Mouse (Mus musculus) limb, embryonic 14.5 days (tissue): ENCODE data around the gene Psmc3ip. TPM values are rescaled to one million over a fixed set of nuclear protein-coding genes. Genes with fewer than 3 reads are reported as not detected.

Source experiments
- ATAC-seq: fragments of 200-750 bp; cut with Nextera tagmentation; 2 replicates; pipeline ENCODE4 v1.8.0; 2017; ENCODE audit warnings: low read depth, moderate number of reproducible peaks, moderate TSS enrichment; ENCODE audit not compliant: low FRiP score
- DNase-seq: peaks from one replicate; pipeline ENCODE4 v3.0.0-alpha.2; 2015; ENCODE audit warnings: low spot score
- H3K27ac ChIP-seq: fragments of 300-500 bp; sonication (generic); replicated peaks from 2 replicates; pipeline ENCODE4 v1.5.1; 2014; ENCODE audit warnings: low read depth, mild to moderate bottlenecking, low read length, moderate library complexity, mixed read lengths
- H3K27me3 ChIP-seq: fragments of 300-500 bp; sonication (generic); 2 replicates; pipeline ENCODE4 v1.6.1; 2014; ENCODE audit warnings: low read length, mixed read lengths; ENCODE audit not compliant: control insufficient read depth, insufficient read depth
- H3K36me3 ChIP-seq: fragments of 300-500 bp; sonication (generic); 2 replicates; pipeline ENCODE4 v1.6.1; 2014; ENCODE audit warnings: mild to moderate bottlenecking, low read length, moderate library complexity, mixed read lengths; ENCODE audit not compliant: control insufficient read depth, insufficient read depth
- H3K4me1 ChIP-seq: fragments of 300-500 bp; sonication (generic); 2 replicates; pipeline ENCODE4 v1.6.1; 2014; ENCODE audit warnings: antibody characterized with exemption, low read length, mixed read lengths; ENCODE audit not compliant: control insufficient read depth, insufficient read depth
- H3K4me2 ChIP-seq: fragments of 300-500 bp; sonication (generic); replicated peaks from 2 replicates; pipeline ENCODE4 v1.6.1; 2014; ENCODE audit warnings: low read depth, mild to moderate bottlenecking, low read length, moderate library complexity; ENCODE audit not compliant: severe bottlenecking
- H3K4me3 ChIP-seq: fragments of 300-500 bp; sonication (generic); replicated peaks from 2 replicates; pipeline ENCODE4 v1.5.1; 2014; ENCODE audit warnings: low read length
- H3K9ac ChIP-seq: fragments of 300-500 bp; sonication (generic); 2 replicates; pipeline ENCODE4 v1.6.1; 2014; ENCODE audit warnings: mild to moderate bottlenecking, low read depth, low read length, moderate library complexity; ENCODE audit not compliant: severe bottlenecking
- H3K9me3 ChIP-seq: fragments of 300-500 bp; sonication (generic); 2 replicates; pipeline ENCODE4 v1.6.1; 2016; ENCODE audit warnings: low read length; ENCODE audit not compliant: control insufficient read depth
- POLR2A ChIP-seq: fragments of 200-500 bp; IDR thresholded peaks from 2 replicates; pipeline ENCODE4 v1.8.0; 2012; ENCODE audit warnings: inconsistent platforms, mild to moderate bottlenecking, moderate library complexity, borderline replicate concordance; ENCODE audit not compliant: insufficient read depth, insufficient read length; ENCODE audit errors: extremely low read depth
- WGBS: fragments of 180-500 bp; shearing (Covaris S2); extraction: QIAGEN DNeasy Blood & Tissue Kit; methylation state at CpG from one replicate; pipeline ENCODE4 v1.1.7; 2014; 5-methylcytosine and 5-hydroxymethylcytosine counted together
- microRNA-seq: library from miRNA; unstranded; fragments of <30 nt; microRNA quantifications from one replicate; pipeline ENCODE4, GENCODE M21; 2016
- polyA plus RNA-seq, 2 experiments: library from polyadenylated mRNA; depleted of rRNA in 1 of 2; stranded (reverse) in 1 of 2; unstranded in 1 of 2; fragments of >200 nt; fragmentation: Nextera tagmentation in 1 of 2; extraction: Ambion mirVana in 1 of 2; gene quantifications; 2 replicates each; pipeline versions ENCODE4 v1.2.1 to v1.2.3; 2012 to 2014

Psmc3ip gene
- polyA plus RNA-seq, 2 experiments = 24.3 to 32.9 TPM

DNA sequence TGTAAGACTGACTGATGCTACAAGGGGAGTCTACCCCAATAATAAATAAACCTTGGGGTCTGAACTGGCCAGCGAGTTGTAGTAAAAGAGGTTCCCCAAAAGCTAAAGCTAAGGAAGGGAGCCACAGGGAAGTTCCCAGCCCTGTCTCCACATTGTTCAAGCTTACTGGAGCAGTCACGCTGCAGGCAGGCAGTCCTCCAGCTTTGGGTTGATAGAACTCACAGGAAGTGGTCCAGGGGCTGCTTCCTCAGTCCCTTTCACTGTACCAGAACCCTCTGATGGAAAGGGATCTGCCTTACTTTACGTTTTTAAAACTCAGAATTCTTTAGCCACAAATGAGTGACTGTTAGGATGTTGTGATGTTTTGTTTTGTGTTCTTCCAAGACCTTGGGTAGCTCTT, 47.7 kb downstream of the Psmc3ip start:
- no peak for TF ChIP-seq POLR2A
- Histone ChIP-seq H3K9me3 (no peaks in the 10 kb centered on the region), H3K36me3 (peaks cover 89% of the 10 kb centered on the region), H3K27ac (no peak overlapping the region), H3K4me3 (no peak overlapping the region), H3K4me1 (no peaks in the 10 kb centered on the region), H3K9ac (no peak overlapping the region), H3K4me2 (no peak overlapping the region), H3K27me3 (no peaks in the 10 kb centered on the region)
- DNase-seq (no peak), ATAC-seq (no peak)
- WGBS = 86% methylated on average over 3 of the region's 3 CpGs

DNA sequence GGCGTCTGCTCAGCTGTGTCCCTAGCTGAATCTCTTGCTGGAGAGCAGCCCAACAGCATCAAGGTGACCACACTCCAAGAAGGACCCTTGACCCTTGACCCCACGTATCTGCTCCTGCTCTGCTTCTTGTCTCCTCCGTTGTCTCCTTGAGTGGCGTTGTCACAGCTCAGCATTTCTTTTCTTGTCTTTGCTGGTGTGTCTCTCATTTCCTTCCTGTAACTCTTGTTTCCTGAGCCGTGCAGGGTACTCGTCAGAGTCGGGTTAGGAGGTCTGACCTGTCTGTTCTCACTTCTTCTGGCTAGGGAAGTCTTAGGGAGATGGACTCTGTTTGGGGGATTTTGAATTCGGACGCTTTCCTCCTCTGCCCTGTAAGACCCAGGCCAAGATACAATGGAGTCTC, 48.8 kb downstream of the Psmc3ip start:
- no peak for TF ChIP-seq POLR2A
- no peaks in the 10 kb centered on the region for H3K9me3 ChIP-seq
- H3K27me3 ChIP-seq = no peaks in the 10 kb centered on the region
- no peaks in the 10 kb centered on the region for H3K4me1 ChIP-seq
- H3K4me3 ChIP-seq = no peak overlapping the region
- ATAC-seq (no peak), DNase-seq (no peak)
- H3K27ac ChIP-seq = no peak overlapping the region
- H3K9ac ChIP-seq = no peak overlapping the region
- H3K36me3 ChIP-seq = peaks cover 90% of the 10 kb centered on the region
- no peak overlapping the region for H3K4me2 ChIP-seq
- 81% methylated on average over 9 of the region's 9 CpGs for WGBS

DNA sequence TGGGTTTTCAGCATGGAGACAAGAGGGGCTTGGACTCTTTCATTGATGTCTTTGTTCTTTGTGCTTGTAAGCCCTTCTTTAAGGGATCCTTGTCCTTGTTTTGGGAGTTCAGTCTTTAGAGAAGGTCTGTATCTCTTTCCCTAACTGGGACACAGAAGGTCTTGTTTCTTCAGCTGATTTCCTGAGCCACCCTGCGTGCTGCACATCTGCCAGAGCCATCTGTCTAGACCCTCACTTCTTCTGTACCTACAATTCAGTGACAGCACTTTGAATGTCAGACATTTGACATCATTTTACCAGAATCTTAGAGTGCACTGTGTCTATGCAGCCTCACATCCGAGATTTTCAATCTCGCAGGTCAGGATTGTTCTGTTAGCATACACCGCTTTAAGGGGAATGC, 49.4 kb downstream of the Psmc3ip start:
- Histone ChIP-seq H3K27me3 (no peaks in the 10 kb centered on the region), H3K4me1 (no peaks in the 10 kb centered on the region), H3K9ac (no peak overlapping the region), H3K4me3 (no peak overlapping the region), H3K4me2 (no peak overlapping the region), H3K27ac (no peak overlapping the region), H3K36me3 (peaks cover 92% of the 10 kb centered on the region), H3K9me3 (no peaks in the 10 kb centered on the region)
- ATAC-seq (no peak), DNase-seq (no peak)
- 93% methylated on average over 4 of the region's 4 CpGs for WGBS
- TF ChIP-seq POLR2A = no peak

Small RNA genes lying within 50 kb of the gene (microRNA-seq; reads per million reads assigned to microRNA genes)
- gene Gm27626 = not detected

Other genes starting within 250 kb of the Psmc3ip start
- gene Stat5b, start 244.7 kb downstream of the Psmc3ip start, polyA plus RNA-seq (2012; rRNA removed) = 24.4 and 27.0 TPM in 2 replicates
- 21.9 and 22.1 TPM in 2 replicates for gene Stat5b, start 244.7 kb downstream of the Psmc3ip start, polyA plus RNA-seq (2014; fragmentation: Nextera tagmentation; extraction: Ambion mirVana)
- gene Stat5a, start 236.1 kb downstream of the Psmc3ip start, polyA plus RNA-seq (2012; rRNA removed) = 8.0 and 11.3 TPM in 2 replicates
- gene Stat5a, start 236.1 kb downstream of the Psmc3ip start, polyA plus RNA-seq (2014; fragmentation: Nextera tagmentation; extraction: Ambion mirVana) = 5.3 and 7.8 TPM in 2 replicates
- 56.1 and 66.2 TPM in 2 replicates for gene Stat3, start 155.9 kb downstream of the Psmc3ip start, polyA plus RNA-seq (2012; rRNA removed)
- gene Stat3, start 155.9 kb downstream of the Psmc3ip start, polyA plus RNA-seq (2014; fragmentation: Nextera tagmentation; extraction: Ambion mirVana) = 63.0 and 65.9 TPM in 2 replicates
- gene Cavin1, start 124.5 kb downstream of the Psmc3ip start, polyA plus RNA-seq (2012; rRNA removed) = 81.3 and 96.8 TPM in 2 replicates
- 128 and 135 TPM in 2 replicates for gene Cavin1, start 124.5 kb downstream of the Psmc3ip start, polyA plus RNA-seq (2014; fragmentation: Nextera tagmentation; extraction: Ambion mirVana)
- gene Atp6v0a1, start 86.0 kb downstream of the Psmc3ip start, polyA plus RNA-seq (2012; rRNA removed) = 60.9 and 72.8 TPM in 2 replicates
- gene Atp6v0a1, start 86.0 kb downstream of the Psmc3ip start, polyA plus RNA-seq (2014; fragmentation: Nextera tagmentation; extraction: Ambion mirVana) = 31.8 and 32.7 TPM in 2 replicates
- 12.8 and 18.5 TPM in 2 replicates for gene Naglu, start 25.4 kb downstream of the Psmc3ip start, polyA plus RNA-seq (2012; rRNA removed)
- gene Naglu, start 25.4 kb downstream of the Psmc3ip start, polyA plus RNA-seq (2014; fragmentation: Nextera tagmentation; extraction: Ambion mirVana) = 9.8 and 10.3 TPM in 2 replicates
- 0.23 and 0.42 TPM in 2 replicates for gene Hsd17b1, start 17.0 kb downstream of the Psmc3ip start, polyA plus RNA-seq (2012; rRNA removed)
- gene Hsd17b1, start 17.0 kb downstream of the Psmc3ip start, polyA plus RNA-seq (2014; fragmentation: Nextera tagmentation; extraction: Ambion mirVana) = not detected in 2 replicates
- 49.1 and 64.3 TPM in 2 replicates for gene Coasy, start 12.9 kb downstream of the Psmc3ip start, polyA plus RNA-seq (2012; rRNA removed)
- 41.9 and 43.3 TPM in 2 replicates for gene Coasy, start 12.9 kb downstream of the Psmc3ip start, polyA plus RNA-seq (2014; fragmentation: Nextera tagmentation; extraction: Ambion mirVana)
- 40.2 and 61.6 TPM in 2 replicates for gene Mlx, start 8.2 kb downstream of the Psmc3ip start, polyA plus RNA-seq (2012; rRNA removed)
- 42.4 and 44.4 TPM in 2 replicates for gene Mlx, start 8.2 kb downstream of the Psmc3ip start, polyA plus RNA-seq (2014; fragmentation: Nextera tagmentation; extraction: Ambion mirVana)
- 53.6 and 65.4 TPM in 2 replicates for gene Retreg3, start 24.5 kb upstream of the Psmc3ip start, polyA plus RNA-seq (2012; rRNA removed)
- 11.3 and 12.7 TPM in 2 replicates for gene Retreg3, start 24.5 kb upstream of the Psmc3ip start, polyA plus RNA-seq (2014; fragmentation: Nextera tagmentation; extraction: Ambion mirVana)
- gene Tubg1, start 24.5 kb upstream of the Psmc3ip start, polyA plus RNA-seq (2012; rRNA removed) = 32.4 and 36.8 TPM in 2 replicates
- gene Tubg1, start 24.5 kb upstream of the Psmc3ip start, polyA plus RNA-seq (2014; fragmentation: Nextera tagmentation; extraction: Ambion mirVana) = 52.5 and 52.7 TPM in 2 replicates
- gene Tubg2, start 60.5 kb upstream of the Psmc3ip start, polyA plus RNA-seq (2012; rRNA removed) = 6.2 and 7.3 TPM in 2 replicates
- 7.1 and 8.0 TPM in 2 replicates for gene Tubg2, start 60.5 kb upstream of the Psmc3ip start, polyA plus RNA-seq (2014; fragmentation: Nextera tagmentation; extraction: Ambion mirVana)
- 1.5 and 2.1 TPM in 2 replicates for gene Cntnap1, start 75.1 kb upstream of the Psmc3ip start, polyA plus RNA-seq (2012; rRNA removed)
- gene Cntnap1, start 75.1 kb upstream of the Psmc3ip start, polyA plus RNA-seq (2014; fragmentation: Nextera tagmentation; extraction: Ambion mirVana) = 0.56 and 0.64 TPM in 2 replicates
- gene Plekhh3, start 75.9 kb upstream of the Psmc3ip start, polyA plus RNA-seq (2012; rRNA removed) = 17.4 and 20.6 TPM in 2 replicates
- 19.6 and 20.5 TPM in 2 replicates for gene Plekhh3, start 75.9 kb upstream of the Psmc3ip start, polyA plus RNA-seq (2014; fragmentation: Nextera tagmentation; extraction: Ambion mirVana)
- 0.09 and 0.17 TPM in 2 replicates for gene Ccr10, start 80.0 kb upstream of the Psmc3ip start, polyA plus RNA-seq (2012; rRNA removed)
- 0.11 and 0.41 TPM in 2 replicates for gene Ccr10, start 80.0 kb upstream of the Psmc3ip start, polyA plus RNA-seq (2014; fragmentation: Nextera tagmentation; extraction: Ambion mirVana)
- gene Ezh1, start 131.0 kb upstream of the Psmc3ip start, polyA plus RNA-seq (2012; rRNA removed) = 28.3 and 28.4 TPM in 2 replicates
- 14.4 and 17.0 TPM in 2 replicates for gene Ezh1, start 131.0 kb upstream of the Psmc3ip start, polyA plus RNA-seq (2014; fragmentation: Nextera tagmentation; extraction: Ambion mirVana)
- gene Ramp2, start 150.6 kb upstream of the Psmc3ip start, polyA plus RNA-seq (2012; rRNA removed) = 89.4 and 108 TPM in 2 replicates
- 98.9 and 104 TPM in 2 replicates for gene Ramp2, start 150.6 kb upstream of the Psmc3ip start, polyA plus RNA-seq (2014; fragmentation: Nextera tagmentation; extraction: Ambion mirVana)
- 70.3 and 71.7 TPM in 2 replicates for gene Vps25, start 158.3 kb upstream of the Psmc3ip start, polyA plus RNA-seq (2012; rRNA removed)
- 120 and 124 TPM in 2 replicates for gene Vps25, start 158.3 kb upstream of the Psmc3ip start, polyA plus RNA-seq (2014; fragmentation: Nextera tagmentation; extraction: Ambion mirVana)
- gene Wnk4, start 165.1 kb upstream of the Psmc3ip start, polyA plus RNA-seq (2012; rRNA removed) = 14.9 and 18.4 TPM in 2 replicates
- gene Wnk4, start 165.1 kb upstream of the Psmc3ip start, polyA plus RNA-seq (2014; fragmentation: Nextera tagmentation; extraction: Ambion mirVana) = 9.9 and 10.7 TPM in 2 replicates
- 1.1 and 1.6 TPM in 2 replicates for gene Cntd1, start 183.6 kb upstream of the Psmc3ip start, polyA plus RNA-seq (2012; rRNA removed)
- 0.61 and 0.93 TPM in 2 replicates for gene Cntd1, start 183.6 kb upstream of the Psmc3ip start, polyA plus RNA-seq (2014; fragmentation: Nextera tagmentation; extraction: Ambion mirVana)
- gene Coa3, start 183.7 kb upstream of the Psmc3ip start, polyA plus RNA-seq (2012; rRNA removed) = 110 and 183 TPM in 2 replicates
- 182 and 187 TPM in 2 replicates for gene Coa3, start 183.7 kb upstream of the Psmc3ip start, polyA plus RNA-seq (2014; fragmentation: Nextera tagmentation; extraction: Ambion mirVana)
- 86.5 and 100 TPM in 2 replicates for gene Becn1, start 206.8 kb upstream of the Psmc3ip start, polyA plus RNA-seq (2012; rRNA removed)
- gene Becn1, start 206.8 kb upstream of the Psmc3ip start, polyA plus RNA-seq (2014; fragmentation: Nextera tagmentation; extraction: Ambion mirVana) = 118 and 135 TPM in 2 replicates
- 128 and 142 TPM in 2 replicates for gene Psme3, start 220.8 kb upstream of the Psmc3ip start, polyA plus RNA-seq (2012; rRNA removed)
- gene Psme3, start 220.8 kb upstream of the Psmc3ip start, polyA plus RNA-seq (2014; fragmentation: Nextera tagmentation; extraction: Ambion mirVana) = 105 TPM in 2 replicates
- 6.2 and 8.2 TPM in 2 replicates for gene Aoc2, start 229.6 kb upstream of the Psmc3ip start, polyA plus RNA-seq (2012; rRNA removed)
- gene Aoc2, start 229.6 kb upstream of the Psmc3ip start, polyA plus RNA-seq (2014; fragmentation: Nextera tagmentation; extraction: Ambion mirVana) = 0.84 and 0.86 TPM in 2 replicates
- gene Aoc3, start 235.2 kb upstream of the Psmc3ip start, polyA plus RNA-seq (2012; rRNA removed) = 3.1 TPM in 2 replicates
- 0.68 and 1.0 TPM in 2 replicates for gene Aoc3, start 235.2 kb upstream of the Psmc3ip start, polyA plus RNA-seq (2014; fragmentation: Nextera tagmentation; extraction: Ambion mirVana)